Mouse (Mus musculus) embryonic fibroblast, embryonic 13.5 days (primary cell): ENCODE data around the gene Kcnq5.

Experiments
- CTCF ChIP-seq: IDR thresholded peaks from 2 replicates; pipeline ENCODE4 v1.5.1; 2011; ENCODE audit warnings: mild to moderate bottlenecking, control low read depth, low read length, moderate library complexity, borderline replicate concordance; ENCODE audit not compliant: insufficient read depth
- POLR2A ChIP-seq: IDR thresholded peaks from 2 replicates; pipeline ENCODE4 v1.6.1; 2011; ENCODE audit warnings: low read depth, mild to moderate bottlenecking, control low read depth, low read length, moderate library complexity

DNA sequence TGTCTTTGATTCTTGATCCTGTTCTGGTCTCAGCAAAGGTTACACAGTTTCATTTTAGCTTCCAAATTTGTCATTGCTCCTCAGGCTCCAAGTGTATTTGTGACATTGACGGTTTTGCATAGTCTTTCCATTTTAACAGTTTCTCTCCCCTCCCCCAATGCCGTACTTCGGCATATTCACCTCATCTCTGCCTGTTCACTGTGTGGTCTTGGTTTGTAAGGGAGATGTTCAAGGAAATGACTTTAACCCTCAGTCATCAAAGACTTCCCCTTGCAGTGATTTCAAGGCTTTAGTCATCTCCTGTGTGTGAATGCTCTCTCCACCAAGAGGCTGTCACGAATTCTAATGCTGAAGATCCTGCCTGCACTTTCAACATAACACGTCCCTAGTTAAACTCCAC, 181.0 kb downstream of the Kcnq5 start:
- TF ChIP-seq POLR2A (no peak), CTCF (no peak)
